Mouse (Mus musculus) lung, postnatal 0 days (tissue): ENCODE measurements at regions not wholly inside any gene's neighbourhood (a gene's known extent, or its start where the extent isn't known, plus 50 kb on each side); places are given as distances from the start of the nearest gene placed in this dataset.

Experiments used
- CTCF ChIP-seq: IDR thresholded peaks from 2 replicates; pipeline ENCODE4 v1.5.1; 2016; ENCODE audit warnings: antibody characterized with exemption, mild to moderate bottlenecking
- EP300 ChIP-seq: IDR thresholded peaks from 2 replicates; pipeline ENCODE4 v1.6.1; 2016; ENCODE audit warnings: antibody characterized with exemption, mild to moderate bottlenecking, control low read depth

DNA sequence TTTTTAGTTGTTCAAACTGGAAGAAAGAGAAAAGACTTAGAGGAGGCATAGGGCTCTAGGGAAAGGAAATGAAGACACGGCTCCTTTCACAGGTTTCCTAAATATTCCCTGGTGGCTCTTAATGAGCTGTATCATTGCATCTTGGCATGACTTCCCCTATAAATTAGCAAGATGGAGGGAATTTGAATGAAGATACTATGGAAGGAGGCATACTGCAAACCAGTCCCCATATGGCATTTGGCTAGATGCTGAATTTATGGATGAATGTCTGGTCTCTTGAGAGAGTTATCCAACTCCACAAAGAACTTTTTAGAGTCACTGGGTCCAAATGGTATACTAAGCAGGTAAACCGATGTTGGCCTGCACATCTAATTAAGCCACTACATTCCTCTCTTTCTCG, 150.3 kb upstream of the March11 start:
- TF ChIP-seq CTCF: no peak
- no peak for TF ChIP-seq EP300
